Mouse (Mus musculus): ENCODE results near the gene Cd151. TPM values are rescaled to one million over a fixed set of nuclear protein-coding genes. Genes with fewer than 3 reads are reported as not detected.

The Cd151 gene
- polyA plus RNA-seq, 1 experiment from 2014 or later = 93.2 TPM

GRCm38 (mm10) chr7:141466607-141467148 lies 514 bp upstream of the Cd151 start:
- Histone ChIP-seq H3K4me1 (ENCODE audit: control insufficient read depth, insufficient read depth, low read length) (peaks cover 46% of the 10 kb centered on the region), H3K27me3 (ENCODE audit: control insufficient read depth, insufficient read depth, low read length) (peaks cover 39% of the 10 kb centered on the region), H3K27ac (ENCODE audit: low read depth, low read length) (peak overlapping the region; percentile 87), H3K9me3 (ENCODE audit: control insufficient read depth, low read length) (no peaks in the 10 kb centered on the region), H3K36me3 (ENCODE audit: control insufficient read depth, insufficient read depth, low read length) (peaks cover 24% of the 10 kb centered on the region), H3K4me2 (replicated peaks; ENCODE audit: low read depth, low read length) (peak overlapping the region; percentile 52), H3K4me3 (ENCODE audit: low read length) (peak overlapping the region; percentile 57), H3K9ac (ENCODE audit: low read depth, low read length) (peak overlapping the region; percentile 71)
- no peak for ATAC-seq (ENCODE audit: low FRiP score, low TSS enrichment)
- WGBS = 56% methylated on average over 10 of the region's 10 CpGs

- H3K9me3 ChIP-seq (ENCODE audit: control insufficient read depth, low read length) = no peaks in the 10 kb centered on the region
- ATAC-seq (ENCODE audit: low FRiP score, low TSS enrichment) = peak; percentile 13; the same call in 1 of the 2 replicates
- peaks cover 36% of the 10 kb centered on the region for H3K36me3 ChIP-seq (ENCODE audit: control insufficient read depth, insufficient read depth, low read length)
- H3K4me2 ChIP-seq (replicated peaks; ENCODE audit: low read depth, low read length) = peak overlapping the region; percentile 52
- H3K27me3 ChIP-seq (ENCODE audit: control insufficient read depth, insufficient read depth, low read length) = peaks cover 26% of the 10 kb centered on the region
- H3K4me3 ChIP-seq (ENCODE audit: low read length) = peak overlapping the region; percentile 57
- H3K4me1 ChIP-seq (ENCODE audit: control insufficient read depth, insufficient read depth, low read length) = peaks cover 39% of the 10 kb centered on the region
- H3K9ac ChIP-seq (ENCODE audit: low read depth, low read length) = peak overlapping the region; percentile 71
- 8% methylated on average over 5 of the region's 5 CpGs for WGBS
- H3K27ac ChIP-seq (ENCODE audit: low read depth, low read length) = peak overlapping the region; percentile 87
Measured at GRCm38 (mm10) chr7:141468164-141468521, 951 bp downstream of the Cd151 start.

- peaks cover 20% of the 10 kb centered on the region for H3K27me3 ChIP-seq (ENCODE audit: control insufficient read depth, insufficient read depth, low read length)
- H3K4me2 ChIP-seq (replicated peaks; ENCODE audit: low read depth, low read length) = peak overlapping the region; percentile 52
- peaks cover 44% of the 10 kb centered on the region for H3K4me1 ChIP-seq (ENCODE audit: control insufficient read depth, insufficient read depth, low read length)
- H3K27ac ChIP-seq (ENCODE audit: low read depth, low read length) = peak overlapping the region; percentile 87
- ATAC-seq (ENCODE audit: low FRiP score, low TSS enrichment) = peak; percentile 75
- peak overlapping the region; percentile 71 for H3K9ac ChIP-seq (ENCODE audit: low read depth, low read length)
- peak overlapping the region; percentile 57 for H3K4me3 ChIP-seq (ENCODE audit: low read length)
- H3K36me3 ChIP-seq (ENCODE audit: control insufficient read depth, insufficient read depth, low read length) = peaks cover 36% of the 10 kb centered on the region
- H3K9me3 ChIP-seq (ENCODE audit: control insufficient read depth, low read length) = no peaks in the 10 kb centered on the region
- WGBS = 13% methylated on average over 8 of the region's 8 CpGs
Measured at GRCm38 (mm10) chr7:141468522-141469211, 1.5 kb downstream of the Cd151 start.

GRCm38 (mm10) chr7:141469352-141469751 lies 2.2 kb downstream of the Cd151 start:
- peak overlapping the region; percentile 87 for H3K27ac ChIP-seq (ENCODE audit: low read depth, low read length)
- peaks cover 36% of the 10 kb centered on the region for H3K36me3 ChIP-seq (ENCODE audit: control insufficient read depth, insufficient read depth, low read length)
- peaks cover 49% of the 10 kb centered on the region for H3K4me1 ChIP-seq (ENCODE audit: control insufficient read depth, insufficient read depth, low read length)
- H3K9ac ChIP-seq (ENCODE audit: low read depth, low read length) = peak overlapping the region; percentile 71; the same call in 1 of the 2 replicates
- H3K27me3 ChIP-seq (ENCODE audit: control insufficient read depth, insufficient read depth, low read length) = peaks cover 14% of the 10 kb centered on the region
- ATAC-seq (ENCODE audit: low FRiP score, low TSS enrichment) = no peak
- H3K9me3 ChIP-seq (ENCODE audit: control insufficient read depth, low read length) = no peaks in the 10 kb centered on the region
- WGBS = 54% methylated on average over 6 of the region's 6 CpGs
- peak overlapping the region; percentile 57; the same call in 1 of the 2 replicates for H3K4me3 ChIP-seq (ENCODE audit: low read length)
- H3K4me2 ChIP-seq (replicated peaks; ENCODE audit: low read depth, low read length) = peak overlapping the region; percentile 52

GRCm38 (mm10) chr7:141469901-141470636 lies 2.9 kb downstream of the Cd151 start:
- WGBS = 91% methylated on average over 18 of the region's 18 CpGs
- ATAC-seq (ENCODE audit: low FRiP score, low TSS enrichment) = no peak
- peaks cover 43% of the 10 kb centered on the region for H3K4me1 ChIP-seq (ENCODE audit: control insufficient read depth, insufficient read depth, low read length)
- peak overlapping the region; percentile 57; the same call in 1 of the 2 replicates for H3K4me3 ChIP-seq (ENCODE audit: low read length)
- H3K36me3 ChIP-seq (ENCODE audit: control insufficient read depth, insufficient read depth, low read length) = peaks cover 36% of the 10 kb centered on the region
- H3K9me3 ChIP-seq (ENCODE audit: control insufficient read depth, low read length) = no peaks in the 10 kb centered on the region
- H3K4me2 ChIP-seq (replicated peaks; ENCODE audit: low read depth, low read length) = peak overlapping the region; percentile 52
- H3K27me3 ChIP-seq (ENCODE audit: control insufficient read depth, insufficient read depth, low read length) = peaks cover 8% of the 10 kb centered on the region; the same call in 1 of the 2 replicates
- peak overlapping the region; percentile 87; the same call in 1 of the 2 replicates for H3K27ac ChIP-seq (ENCODE audit: low read depth, low read length)
- no peak overlapping the region; the same call in 1 of the 2 replicates for H3K9ac ChIP-seq (ENCODE audit: low read depth, low read length)

- Histone ChIP-seq H3K36me3 (ENCODE audit: control insufficient read depth, insufficient read depth, low read length) (peaks cover 36% of the 10 kb centered on the region), H3K4me1 (ENCODE audit: control insufficient read depth, insufficient read depth, low read length) (peaks cover 38% of the 10 kb centered on the region), H3K4me3 (ENCODE audit: low read length) (no peak overlapping the region), H3K27me3 (ENCODE audit: control insufficient read depth, insufficient read depth, low read length) (peaks cover 4% of the 10 kb centered on the region; the same call in 1 of the 2 replicates), H3K9ac (ENCODE audit: low read depth, low read length) (no peak overlapping the region), H3K4me2 (replicated peaks; ENCODE audit: low read depth, low read length) (no peak overlapping the region), H3K9me3 (ENCODE audit: control insufficient read depth, low read length) (no peaks in the 10 kb centered on the region), H3K27ac (ENCODE audit: low read depth, low read length) (no peak overlapping the region)
- no peak for ATAC-seq (ENCODE audit: low FRiP score, low TSS enrichment)
- 95% methylated on average over 10 of the region's 10 CpGs for WGBS
Measured at GRCm38 (mm10) chr7:141470637-141470944, 3.4 kb downstream of the Cd151 start.

GRCm38 (mm10) chr7:141471236-141471635 lies 4.0 kb downstream of the Cd151 start:
- Histone ChIP-seq H3K4me2 (replicated peaks; ENCODE audit: low read depth, low read length) (no peak overlapping the region), H3K36me3 (ENCODE audit: control insufficient read depth, insufficient read depth, low read length) (peaks cover 36% of the 10 kb centered on the region), H3K4me3 (ENCODE audit: low read length) (no peak overlapping the region), H3K27ac (ENCODE audit: low read depth, low read length) (no peak overlapping the region), H3K9me3 (ENCODE audit: control insufficient read depth, low read length) (no peaks in the 10 kb centered on the region), H3K4me1 (ENCODE audit: control insufficient read depth, insufficient read depth, low read length) (peaks cover 43% of the 10 kb centered on the region), H3K9ac (ENCODE audit: low read depth, low read length) (no peak overlapping the region), H3K27me3 (ENCODE audit: control insufficient read depth, insufficient read depth, low read length) (0 out of 2 replicates have a peak, but pooled peaks cover 4% of the 10 kb centered on the region)
- WGBS = 92% methylated on average over 1 of the region's 1 CpGs
- no peak for ATAC-seq (ENCODE audit: low FRiP score, low TSS enrichment)

GRCm38 (mm10) chr7:141472226-141472625 lies 5.0 kb downstream of the Cd151 start:
- Histone ChIP-seq H3K4me1 (ENCODE audit: control insufficient read depth, insufficient read depth, low read length) (peaks cover 47% of the 10 kb centered on the region), H3K27ac (ENCODE audit: low read depth, low read length) (no peak overlapping the region), H3K9me3 (ENCODE audit: control insufficient read depth, low read length) (no peaks in the 10 kb centered on the region), H3K9ac (ENCODE audit: low read depth, low read length) (peak overlapping the region; percentile 12; the same call in 1 of the 2 replicates), H3K27me3 (ENCODE audit: control insufficient read depth, insufficient read depth, low read length) (no peaks in the 10 kb centered on the region), H3K4me3 (ENCODE audit: low read length) (no peak overlapping the region), H3K4me2 (replicated peaks; ENCODE audit: low read depth, low read length) (no peak overlapping the region), H3K36me3 (ENCODE audit: control insufficient read depth, insufficient read depth, low read length) (peaks cover 36% of the 10 kb centered on the region)
- ATAC-seq (ENCODE audit: low FRiP score, low TSS enrichment) = no peak
- WGBS = 84% methylated on average over 6 of the region's 6 CpGs
